Mouse (Mus musculus) kidney, postnatal 25 days (tissue): ENCODE measurements around the gene Slc38a9.

Experiments
- DNase-seq, 2 experiments: peaks; one replicate each; pipeline ENCODE4 v3.0.0; 2021; ENCODE audit warnings: mixed read lengths in 2 of 2

Slc38a9 gene

GRCm38 (mm10) chr13:112772252-112772651 is 111.7 kb downstream of the Slc38a9 start:
- peak; percentile 40 to 55 for DNase-seq

- DNase-seq = no peak
These were observed 112.3 kb downstream of the Slc38a9 start for GRCm38 (mm10) chr13:112772861-112773260.

GRCm38 (mm10) chr13:112773991-112774675 is 113.6 kb downstream of the Slc38a9 start:
- no peak for DNase-seq

- DNase-seq = peak in 1 of 2 experiments; percentile 47
These were observed 115.3 kb downstream of the Slc38a9 start for GRCm38 (mm10) chr13:112775856-112776255.

GRCm38 (mm10) chr13:112778407-112778806 is 117.9 kb downstream of the Slc38a9 start:
- DNase-seq = no peak

- DNase-seq = no peak
These were observed 124.8 kb downstream of the Slc38a9 start for GRCm38 (mm10) chr13:112785305-112785704.

- no peak for DNase-seq
These were observed 125.6 kb downstream of the Slc38a9 start for GRCm38 (mm10) chr13:112786142-112786541.

- no peak for DNase-seq
These were observed 126.5 kb downstream of the Slc38a9 start for GRCm38 (mm10) chr13:112786942-112787533.
